Mouse (Mus musculus) heart, postnatal 4 days (tissue): ENCODE data around the gene Ednrb. TPM values are rescaled to one million over a fixed set of nuclear protein-coding genes. Genes with fewer than 3 reads are reported as not detected.

ENCODE experiments used
- DNase-seq: peaks from one replicate; pipeline ENCODE4 v3.0.0; 2021
- total RNA-seq, 2 experiments: library from RNA; stranded (reverse); gene quantifications; 2 replicates each; pipeline ENCODE4 v1.2.3; 2021

Ednrb gene
- 10 to 100 TPM; 38.1 to 42.6 TPM for total RNA-seq

DNA sequence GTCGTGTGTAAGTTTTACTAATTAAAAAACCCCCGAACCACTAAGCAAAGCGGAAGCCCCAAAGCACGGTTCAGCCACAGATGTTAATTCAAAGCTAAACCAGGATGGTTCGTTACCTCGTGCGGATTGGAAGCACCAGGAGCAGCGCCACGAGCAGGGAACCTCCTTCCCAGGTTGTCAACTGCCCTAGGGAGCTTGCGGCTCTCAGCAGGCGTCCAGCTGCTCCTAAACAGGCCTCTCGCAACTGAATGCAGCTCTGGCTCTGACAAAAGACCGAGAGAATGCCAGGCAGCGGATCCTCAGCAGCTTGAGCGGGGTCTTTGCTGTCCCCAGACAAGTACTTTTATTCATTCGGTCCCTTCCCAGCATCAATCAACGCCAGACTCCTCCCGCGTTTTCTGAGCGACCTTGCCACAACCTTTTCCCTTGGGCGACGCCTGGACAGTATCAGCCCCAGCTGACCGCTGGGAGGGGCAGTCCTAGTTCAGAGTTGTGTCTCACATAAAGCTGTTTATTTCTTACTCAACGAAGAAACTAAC lies at the start of gene Ednrb:
Gene Ednrb, minus strand, starts transcription at position 392 of the 539 bp plus-strand sequence.
- peak; percentile 49 for DNase-seq

DNA sequence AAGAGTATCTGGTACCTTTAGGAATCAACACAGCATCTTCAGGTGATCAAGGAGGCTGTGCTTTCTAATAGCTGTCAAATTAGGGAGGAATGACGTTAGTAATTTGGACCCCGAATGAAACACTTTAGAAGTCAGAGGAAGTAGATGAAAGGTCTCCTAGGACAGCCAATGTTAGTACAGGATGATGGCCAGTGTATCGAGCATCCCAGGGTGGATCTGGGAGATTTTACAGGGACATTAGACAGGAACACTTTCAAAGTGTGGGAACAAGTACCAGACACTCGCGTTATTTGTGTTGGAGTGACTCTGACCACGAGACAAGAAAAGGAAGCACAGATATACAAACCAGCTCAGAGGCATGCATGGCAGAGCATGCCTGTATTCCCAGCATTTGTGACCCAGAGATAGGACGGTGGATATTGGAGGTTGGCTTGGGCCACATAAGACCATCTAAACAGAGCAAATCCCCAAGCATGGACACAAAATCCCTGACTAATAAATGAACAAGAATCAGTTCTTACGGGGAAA lies 48.3 kb upstream of the Ednrb start:
- DNase-seq, result no peak

DNA sequence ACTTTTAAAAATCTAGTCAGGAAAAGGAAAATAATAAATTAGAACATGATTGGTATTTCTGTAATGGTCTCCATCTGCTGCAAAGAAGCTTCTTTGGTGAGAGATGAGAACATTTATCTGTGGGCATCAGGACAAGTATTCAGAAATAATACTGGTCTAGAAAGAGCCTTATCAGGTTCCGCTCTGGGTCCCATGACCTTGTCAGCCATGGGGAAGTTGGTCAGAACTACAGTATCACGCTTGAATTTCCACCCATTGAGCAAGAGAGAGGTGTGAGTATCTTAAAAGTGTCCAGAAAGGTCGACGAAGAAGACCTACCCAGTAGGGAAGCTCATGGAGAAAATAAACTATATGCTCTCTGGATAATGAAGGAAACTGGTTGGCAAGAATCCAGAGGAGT lies 46.6 kb upstream of the Ednrb start:
- no peak for DNase-seq

- DNase-seq, result no peak
These were observed 40.8 kb upstream of the Ednrb start for GRCm38 (mm10) chr14:103884892-103885575.

DNA sequence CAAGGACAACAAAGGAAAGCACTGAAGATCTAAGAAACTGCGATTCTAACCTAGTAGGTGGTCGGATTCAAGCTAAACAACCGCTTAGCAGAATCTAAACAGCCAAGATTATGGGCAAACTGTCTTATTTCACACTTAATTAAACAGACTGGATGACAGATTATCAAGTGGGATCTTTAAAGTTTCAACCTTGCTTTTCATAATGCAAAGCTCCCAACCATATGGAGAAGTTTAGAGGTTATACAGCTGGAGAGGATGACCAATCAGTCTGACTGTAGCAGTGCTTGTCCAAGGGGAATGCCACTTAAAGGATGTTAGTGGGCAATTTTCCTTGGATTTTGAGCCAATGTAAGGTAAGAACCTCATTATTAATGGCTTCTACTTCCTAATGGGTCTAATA lies 38.7 kb upstream of the Ednrb start:
- no peak for DNase-seq

DNA sequence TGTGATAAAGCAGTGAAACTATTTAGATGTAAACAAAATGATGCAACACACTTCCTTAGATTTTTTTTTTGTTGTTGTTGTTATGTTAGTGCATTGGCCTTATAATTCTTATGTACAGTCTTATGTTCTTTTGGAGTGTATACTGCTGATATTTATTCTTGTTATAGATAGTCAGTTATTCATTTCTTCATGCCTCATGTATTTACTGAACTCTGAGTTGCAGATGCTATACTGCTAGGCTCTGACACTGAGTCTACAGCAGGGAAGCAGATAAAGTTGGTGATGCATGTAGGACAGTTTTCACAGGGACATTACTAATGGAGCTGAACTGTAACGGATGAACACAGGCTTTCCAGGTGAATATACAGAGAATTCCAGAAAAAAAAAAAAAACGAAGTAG lies 32.9 kb upstream of the Ednrb start:
- DNase-seq, result no peak

- no peak for DNase-seq
These were observed 32.4 kb upstream of the Ednrb start for GRCm38 (mm10) chr14:103876598-103876997.

DNA sequence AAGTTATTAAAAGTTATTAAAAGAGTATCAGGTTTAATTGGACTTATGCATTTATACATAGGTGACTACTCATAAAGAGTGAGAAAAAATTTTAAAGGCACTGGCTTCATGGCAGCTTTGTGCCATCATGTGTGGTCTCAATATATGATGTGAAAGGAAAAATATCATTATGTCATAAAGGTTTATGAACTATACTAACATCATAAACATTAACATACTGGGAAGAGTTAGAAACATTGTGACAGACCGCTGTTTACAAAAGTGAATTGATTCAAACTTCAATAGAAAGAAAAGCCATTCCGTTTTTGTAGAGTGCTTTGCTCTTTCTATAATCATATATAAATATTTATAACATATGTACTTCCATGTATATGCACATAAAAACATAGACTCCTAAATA lies 22.4 kb upstream of the Ednrb start:
- no peak for DNase-seq

DNA sequence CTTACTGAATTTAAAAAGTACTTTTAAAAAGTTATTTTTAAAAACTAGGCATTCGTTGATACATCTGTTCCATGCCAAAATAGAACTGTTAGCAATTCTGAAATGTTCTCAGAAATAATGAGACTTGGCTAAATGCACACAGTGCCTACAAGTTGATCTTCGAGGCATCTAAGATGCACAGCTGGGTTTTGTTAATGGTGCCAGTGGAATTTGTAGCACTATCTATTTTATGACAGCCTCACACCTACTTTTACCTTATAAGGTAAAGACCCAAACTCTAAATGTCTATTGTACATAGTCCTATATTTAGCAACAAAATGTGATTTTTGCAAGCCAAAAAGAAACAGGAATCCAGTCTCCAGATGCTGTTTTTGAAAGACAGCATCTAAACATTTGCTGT lies 21.0 kb upstream of the Ednrb start:
- no peak for DNase-seq

GRCm38 (mm10) chr14:103850071-103850845 lies 6.1 kb upstream of the Ednrb start:
- no peak for DNase-seq

DNA sequence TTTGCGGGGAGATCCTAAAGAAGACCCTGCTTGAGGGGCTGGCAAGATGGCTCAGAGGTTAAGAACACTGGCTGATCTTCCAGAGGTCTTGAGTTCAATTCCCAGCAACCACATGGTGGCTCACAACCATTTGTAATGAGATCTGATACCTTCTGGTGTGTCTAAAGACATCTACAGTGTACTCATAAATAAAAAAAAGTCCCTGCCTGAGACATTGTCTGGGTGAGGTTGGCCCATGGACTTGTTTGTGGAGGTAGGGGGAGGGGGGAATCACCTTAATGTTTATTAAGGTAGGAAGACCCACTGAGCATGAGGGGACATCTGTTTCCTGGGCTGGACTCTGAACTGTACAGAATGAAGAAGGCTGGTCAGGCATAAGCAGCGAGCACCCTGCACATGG lies 1.5 kb upstream of the Ednrb start:
- no peak for DNase-seq

GRCm38 (mm10) chr14:103844944-103845343 lies 742 bp upstream of the Ednrb start:
- no peak for DNase-seq

DNA sequence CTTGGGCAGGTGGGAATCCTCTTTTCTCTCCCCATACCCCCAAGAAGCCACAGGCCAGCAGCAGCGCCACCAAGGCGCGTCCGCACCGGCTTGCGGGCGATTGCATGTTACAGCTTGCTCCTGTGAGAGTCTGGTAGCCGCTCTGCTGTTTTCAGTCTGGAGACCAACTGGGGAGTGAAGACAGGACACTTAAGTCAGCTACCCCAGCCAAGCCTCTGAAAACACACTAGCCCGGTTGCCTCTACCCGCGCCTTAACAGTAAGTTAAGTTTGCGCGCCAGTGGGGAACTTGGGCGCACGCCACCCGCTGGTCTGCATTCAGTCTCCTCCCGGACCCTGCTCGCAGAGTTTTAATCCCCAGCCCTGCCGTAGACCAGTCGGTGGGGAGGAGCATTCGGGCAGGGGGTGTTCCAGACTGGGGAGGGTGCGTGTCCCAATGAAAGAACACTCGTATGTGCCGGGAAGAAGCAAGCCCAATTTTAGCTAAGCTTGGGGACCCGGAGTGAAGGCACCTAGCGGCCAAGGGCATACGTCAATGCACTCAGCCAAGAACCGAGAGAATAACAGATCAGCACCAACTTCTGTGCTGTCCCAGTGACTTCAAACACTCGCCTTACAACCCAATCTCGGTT lies 716 bp downstream of the Ednrb start:
- DNase-seq, result peak; percentile 60

DNA sequence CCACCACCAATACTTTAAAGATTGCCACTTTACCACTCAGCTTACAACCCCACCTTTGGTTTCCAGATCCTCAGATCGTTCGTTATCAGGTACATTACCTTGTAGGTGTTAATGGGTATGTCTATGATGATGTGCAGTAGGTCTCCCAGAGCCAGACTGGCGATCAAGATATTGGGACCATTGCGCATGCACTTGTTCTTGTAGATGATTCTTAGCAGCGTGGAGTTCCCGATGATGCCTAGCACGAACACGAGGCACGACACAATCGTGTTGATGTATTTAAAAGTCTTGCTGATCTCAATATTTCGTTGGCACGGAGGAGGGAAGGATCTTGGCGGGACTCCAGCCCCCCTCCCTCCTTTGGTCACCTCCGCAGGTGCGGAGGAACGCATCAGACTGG lies 1.3 kb downstream of the Ednrb start:
- DNase-seq, result no peak

DNA sequence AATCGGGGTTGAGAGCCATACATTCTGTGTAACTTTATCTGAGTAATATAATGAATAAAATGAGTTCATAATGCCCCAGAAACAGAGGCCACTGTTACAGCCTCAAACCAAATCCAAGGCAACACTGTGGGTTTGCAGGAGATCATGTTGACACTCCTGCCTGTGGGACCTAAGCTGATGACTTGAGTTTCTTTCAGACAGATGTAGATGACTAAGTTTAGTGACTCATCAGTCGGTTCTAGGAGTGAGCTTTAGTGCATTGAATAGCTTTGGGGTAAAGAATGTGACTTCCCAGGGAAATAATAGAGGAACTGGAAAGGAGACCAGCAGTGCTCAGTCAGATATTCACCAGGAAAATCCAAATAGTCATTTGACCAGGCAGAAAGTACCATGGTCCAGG lies 3.8 kb downstream of the Ednrb start:
- DNase-seq, result no peak

DNA sequence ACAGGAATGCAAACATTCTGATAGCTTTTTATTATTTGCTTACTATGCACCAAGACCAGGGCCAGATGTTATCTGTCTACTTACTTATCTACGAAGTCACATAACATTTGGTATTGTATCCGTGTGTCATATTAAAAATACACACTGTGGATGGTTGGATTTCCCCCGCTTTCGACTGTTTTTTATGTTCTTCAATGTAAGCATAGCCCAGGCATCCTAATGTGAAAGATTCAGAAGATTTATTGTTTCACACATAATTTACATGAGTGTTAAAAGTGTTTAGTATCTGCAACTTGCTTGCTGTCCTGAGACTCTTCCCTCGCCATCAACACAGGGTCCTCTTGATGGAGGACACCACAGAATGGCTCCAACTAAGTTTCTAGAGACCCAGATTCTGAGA lies 5.3 kb downstream of the Ednrb start:
- DNase-seq, result no peak

- DNase-seq, result no peak
These were observed 9.6 kb downstream of the Ednrb start for GRCm38 (mm10) chr14:103834589-103834988.

DNA sequence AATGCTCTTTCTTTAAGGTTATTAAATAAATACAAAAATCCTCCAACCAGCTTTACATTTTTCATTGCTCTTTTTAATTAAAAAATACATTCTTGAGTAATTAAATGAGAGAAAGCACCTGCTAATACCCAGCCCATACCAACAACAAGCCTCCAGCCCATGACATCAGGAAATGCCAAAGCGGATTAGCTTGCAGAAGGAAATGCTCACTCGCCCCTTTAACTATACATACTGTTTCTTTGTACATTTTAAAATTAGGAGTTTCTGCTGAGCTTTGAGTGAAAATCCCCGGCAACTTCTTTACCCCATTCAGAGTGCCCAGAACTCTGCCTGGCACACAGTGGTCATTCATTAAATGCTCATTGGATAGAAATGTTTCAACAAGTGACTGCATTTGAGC lies 10.1 kb downstream of the Ednrb start:
- no peak for DNase-seq

- no peak for DNase-seq
These were observed 11.7 kb downstream of the Ednrb start for GRCm38 (mm10) chr14:103832472-103832871.

DNA sequence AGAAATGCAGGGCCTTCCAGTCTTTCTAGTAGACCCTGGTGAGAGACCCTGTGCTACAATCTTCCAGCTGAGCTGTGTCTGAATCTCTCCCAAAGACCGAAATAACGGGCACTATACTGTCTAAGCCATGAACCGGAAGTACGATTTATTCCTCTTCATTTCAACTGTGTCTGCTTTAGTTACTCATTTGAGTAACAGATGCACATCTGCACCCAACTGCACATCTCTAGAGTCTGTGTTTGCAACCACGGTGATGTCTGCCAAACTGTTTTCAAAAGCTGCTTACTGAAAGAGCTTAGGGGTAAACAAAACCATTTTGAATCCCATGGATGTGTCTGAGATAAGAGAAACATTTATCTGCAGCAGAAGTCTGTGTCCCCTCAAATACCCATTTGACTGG lies 13.2 kb downstream of the Ednrb start:
- no peak for DNase-seq

- DNase-seq, result no peak
These were observed 17.9 kb downstream of the Ednrb start for GRCm38 (mm10) chr14:103826343-103826742.

GRCm38 (mm10) chr14:103825934-103826333 lies 18.3 kb downstream of the Ednrb start:
- no peak for DNase-seq

GRCm38 (mm10) chr14:103823501-103823900 lies 20.7 kb downstream of the Ednrb start:
- no peak for DNase-seq
